Mouse (Mus musculus) liver, adult 2 months (tissue): ENCODE measurements at regions not wholly inside any gene's neighbourhood (a gene's known extent, or its start where the extent isn't known, plus 50 kb on each side); places are given as distances from the start of the nearest gene placed in this dataset.
"Not testable (repeated sequence)": the region's sequence is repeated elsewhere in the genome, so short reads cannot be mapped to it uniquely, and the experiment has no call there.

ENCODE experiments used
- DNase-seq: peaks from one replicate; pipeline ENCODE4 v3.0.0-alpha.2; 2011; ENCODE audit warnings: low read depth, low spot score; ENCODE audit errors: extremely low read depth
- H3K27ac ChIP-seq: fragments of 200-500 bp; replicated peaks from 2 replicates; pipeline ENCODE4 v1.5.1; 2012; ENCODE audit warnings: low read depth, mild to moderate bottlenecking, control low read depth, inconsistent platforms, low read length; ENCODE audit not compliant: insufficient read depth
- H3K27me3 ChIP-seq: fragments of 200-500 bp; 2 replicates; pipeline ENCODE4 v1.6.1; 2012; ENCODE audit warnings: mild to moderate bottlenecking, moderate library complexity, low read length, inconsistent platforms; ENCODE audit not compliant: control insufficient read depth, insufficient read depth
- H3K36me3 ChIP-seq: fragments of 200-500 bp; 2 replicates; pipeline ENCODE4 v1.6.1; 2012; ENCODE audit warnings: low read length, inconsistent platforms; ENCODE audit not compliant: control insufficient read depth, insufficient read depth
- H3K4me1 ChIP-seq: fragments of 200-500 bp; 2 replicates; pipeline ENCODE4 v1.6.1; 2011; ENCODE audit warnings: low read length; ENCODE audit not compliant: control insufficient read depth, insufficient read depth
- H3K4me3 ChIP-seq: fragments of 200-500 bp; 2 replicates; pipeline ENCODE4 v1.5.1; 2011; ENCODE audit warnings: low read depth, mild to moderate bottlenecking, control low read depth, low read length, moderate library complexity; ENCODE audit not compliant: insufficient read depth
- H3K79me2 ChIP-seq: fragments of 200-500 bp; 2 replicates; pipeline ENCODE4 v1.6.1; 2012; ENCODE audit warnings: inconsistent platforms, mild to moderate bottlenecking, low read length, moderate library complexity; ENCODE audit not compliant: control insufficient read depth, insufficient read depth
- H3K9ac ChIP-seq: fragments of 200-500 bp; 2 replicates; pipeline ENCODE4 v1.6.1; 2012; ENCODE audit warnings: low read depth, mild to moderate bottlenecking, control low read depth, inconsistent platforms, low read length
- CTCF ChIP-seq: fragments of 200-500 bp; IDR thresholded peaks from 2 replicates; pipeline ENCODE4 v1.5.1; 2011; ENCODE audit warnings: low read depth, low read length, control low read depth
- POLR2A ChIP-seq: fragments of 200-500 bp; IDR thresholded peaks from 2 replicates; pipeline ENCODE4 v1.6.1; 2011; ENCODE audit warnings: low read length, control low read depth; ENCODE audit not compliant: insufficient read depth; ENCODE audit errors: extremely low read depth
- WGBS: fragments of 180-500 bp; shearing (Covaris S2); methylation state at CpG from one replicate; pipeline ENCODE4 v1.1.7; 2018; 5-methylcytosine and 5-hydroxymethylcytosine counted together

GRCm38 (mm10) chr10:111600677-111601099 lies 94.6 kb downstream of the Phlda1 start:
- H3K36me3 ChIP-seq: no peaks in the 10 kb centered on the region
- no peaks in the 10 kb centered on the region for H3K27me3 ChIP-seq

DNA sequence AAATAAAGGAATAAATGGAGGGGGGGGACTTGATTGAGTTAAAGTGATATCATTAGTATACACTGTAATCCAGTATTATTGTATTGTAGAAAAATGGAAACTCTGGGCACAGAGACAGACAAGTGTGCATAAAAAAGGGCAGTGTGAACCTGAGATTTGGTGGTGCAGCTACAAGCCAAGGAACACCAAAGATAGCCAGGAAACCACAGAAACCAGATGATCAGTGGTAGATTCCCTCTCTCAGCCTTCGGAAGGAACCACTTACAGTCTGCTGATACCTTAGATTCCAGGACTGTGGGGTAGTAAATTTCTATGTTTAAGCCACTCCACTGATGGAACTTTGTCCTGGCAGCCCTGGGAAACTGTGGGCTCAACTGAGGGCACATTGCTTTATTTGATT lies 97.1 kb downstream of the Phlda1 start:
- no peak for DNase-seq
- no peaks in the 10 kb centered on the region for H3K27me3 ChIP-seq
- H3K36me3 ChIP-seq: no peaks in the 10 kb centered on the region; the same call in 1 of the 2 replicates
- H3K27ac ChIP-seq: no peak overlapping the region; the same call in 1 of the 2 replicates
- H3K4me3 ChIP-seq: no peak overlapping the region
- 97% methylated on average over 1 of the region's 1 CpGs for WGBS
- no peak overlapping the region for H3K9ac ChIP-seq
- H3K79me2 ChIP-seq: no peaks in the 10 kb centered on the region
- TF ChIP-seq POLR2A (no peak), CTCF (no peak)
- H3K4me1 ChIP-seq: peaks cover 26% of the 10 kb centered on the region

More at GRCm38 (mm10) chr10:111600677-111601099, 94.6 kb downstream of the Phlda1 start:
- H3K27ac ChIP-seq: peak overlapping the region; percentile 98
- H3K9ac ChIP-seq: peak overlapping the region; percentile 52
- H3K79me2 ChIP-seq: no peaks in the 10 kb centered on the region; the same call in 1 of the 2 replicates
- 0% methylated on average over 2 of the region's 2 CpGs for WGBS
- TF ChIP-seq CTCF: no peak
- no peak for TF ChIP-seq POLR2A
- no peak overlapping the region for H3K4me3 ChIP-seq
- DNase-seq: peak; percentile 84
- H3K4me1 ChIP-seq: peaks cover 27% of the 10 kb centered on the region

- 30% methylated on average over 2 of the region's 2 CpGs for WGBS
- H3K27me3 ChIP-seq, H3K36me3 ChIP-seq, H3K79me2 ChIP-seq, H3K4me3 ChIP-seq: not testable (repeated sequence)
- peak; percentile 90 for DNase-seq
- Histone ChIP-seq H3K9ac (peak overlapping the region; percentile 45; the same call in 1 of the 2 replicates), H3K27ac (peak overlapping the region; percentile 94), H3K4me1 (peaks cover 11% of the 10 kb centered on the region)
Observed at GRCm38 (mm10) chr10:111607381-111607780, 101.3 kb downstream of the Phlda1 start.

- Histone ChIP-seq H3K4me3 (peak overlapping the region; percentile 40), H3K27ac (peak overlapping the region; percentile 86), H3K4me1 (peaks cover 11% of the 10 kb centered on the region), H3K27me3 (no peaks in the 10 kb centered on the region), H3K79me2 (peaks cover 5% of the 10 kb centered on the region; the same call in 1 of the 2 replicates), H3K36me3 (peaks cover 2% of the 10 kb centered on the region; the same call in 1 of the 2 replicates), H3K9ac (peak overlapping the region; percentile 55)
- 33% methylated on average over 9 of the region's 9 CpGs for WGBS
- TF ChIP-seq CTCF: no peak
- TF ChIP-seq POLR2A: no peak
- DNase-seq: peak; percentile 92
Observed at GRCm38 (mm10) chr10:111608385-111609093, 102.5 kb downstream of the Phlda1 start.

DNA sequence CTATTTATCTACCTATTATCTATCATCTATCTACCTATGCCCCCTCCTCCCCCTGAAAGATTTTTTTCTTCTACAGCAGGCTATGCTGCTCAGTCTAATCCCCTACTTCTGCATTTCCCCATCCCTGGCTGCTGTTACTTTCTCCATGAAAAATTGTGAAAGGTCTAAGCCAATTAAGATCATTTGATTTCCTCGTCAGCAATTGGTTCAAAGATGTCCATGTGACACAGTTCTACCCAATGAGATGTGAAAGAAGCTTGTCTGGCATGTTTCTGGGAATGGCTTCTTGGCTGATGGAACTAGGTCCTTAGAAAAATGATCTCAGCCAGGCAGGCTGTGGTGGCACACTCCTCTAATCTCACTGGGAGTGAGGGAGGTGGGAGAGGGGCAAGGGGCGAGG lies 103.8 kb downstream of the Phlda1 start:
- Histone ChIP-seq H3K27ac (peak overlapping the region; percentile 29; the same call in 1 of the 2 replicates), H3K4me1 (peaks cover 11% of the 10 kb centered on the region), H3K9ac (no peak overlapping the region), H3K27me3 (no peaks in the 10 kb centered on the region), H3K79me2 (peaks cover 5% of the 10 kb centered on the region; the same call in 1 of the 2 replicates), H3K4me3 (no peak overlapping the region), H3K36me3 (peaks cover 2% of the 10 kb centered on the region; the same call in 1 of the 2 replicates)
- TF ChIP-seq CTCF: no peak
- TF ChIP-seq POLR2A: no peak
- 70% methylated on average over 2 of the region's 2 CpGs for WGBS
- peak; percentile 62 for DNase-seq

- Histone ChIP-seq H3K36me3 (no peaks in the 10 kb centered on the region), H3K9ac (no peak overlapping the region), H3K27ac (no peak overlapping the region), H3K4me3 (no peak overlapping the region), H3K4me1 (peaks cover 2% of the 10 kb centered on the region; the same call in 1 of the 2 replicates), H3K79me2 (no peaks in the 10 kb centered on the region), H3K27me3 (no peaks in the 10 kb centered on the region)
- 85% methylated on average over 11 of the region's 11 CpGs for WGBS
- TF ChIP-seq POLR2A: no peak
- TF ChIP-seq CTCF: no peak
- DNase-seq: no peak
Observed at GRCm38 (mm10) chr10:111619627-111620270, 113.7 kb downstream of the Phlda1 start.
